Mouse (Mus musculus): ENCODE data around the gene Prrxl1. TPM values are rescaled to one million over a fixed set of nuclear protein-coding genes. Genes with fewer than 3 reads are reported as not detected.
A peak's percentile ranks its signal among the peaks of the same experiment; 100 is the strongest.

The Prrxl1 gene
- polyA plus RNA-seq, 1 experiment from 2014 or later: 0.26 TPM

DNA sequence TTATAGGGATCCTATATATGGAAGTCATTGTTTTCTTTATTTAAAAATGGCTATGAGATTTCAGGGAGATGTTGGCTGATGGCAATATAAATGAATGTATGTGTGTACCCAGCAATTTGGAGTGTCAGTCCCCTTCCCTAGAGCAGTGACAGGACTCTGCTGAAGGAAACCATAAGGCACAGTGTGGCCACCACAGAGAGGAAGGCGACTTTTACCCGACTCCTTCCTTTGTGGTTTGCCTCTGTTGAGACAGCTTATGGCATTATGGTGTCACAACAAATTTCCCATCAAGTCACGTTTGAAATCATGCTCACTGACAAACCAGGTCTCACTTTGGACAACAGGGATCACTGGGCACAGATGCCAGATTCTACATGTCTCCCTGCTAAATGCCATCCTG, 25.0 kb downstream of the Prrxl1 start:
- Histone ChIP-seq H3K27ac (ENCODE audit: low read depth, low read length) (no peak overlapping the region), H3K9ac (ENCODE audit: low read depth, low read length) (no peak overlapping the region), H3K9me3 (ENCODE audit: control insufficient read depth) (no peaks in the 10 kb centered on the region), H3K4me2 (replicated peaks; ENCODE audit: low read depth) (no peak overlapping the region), H3K4me3 (ENCODE audit: low read depth, low read length) (no peak overlapping the region), H3K4me1 (replicated peaks; ENCODE audit: control insufficient read depth, insufficient read depth, low read length) (no peaks in the 10 kb centered on the region), H3K36me3 (ENCODE audit: control insufficient read depth, insufficient read depth) (no peaks in the 10 kb centered on the region), H3K27me3 (replicated peaks; ENCODE audit: control insufficient read depth, insufficient read depth, low read length) (no peaks in the 10 kb centered on the region)
- ATAC-seq: no peak
- 73% methylated on average over 3 of the region's 3 CpGs for WGBS
- no peak for TF ChIP-seq CTCF (IDR thresholded peaks at IDR 0.05; ENCODE audit: low read depth)

DNA sequence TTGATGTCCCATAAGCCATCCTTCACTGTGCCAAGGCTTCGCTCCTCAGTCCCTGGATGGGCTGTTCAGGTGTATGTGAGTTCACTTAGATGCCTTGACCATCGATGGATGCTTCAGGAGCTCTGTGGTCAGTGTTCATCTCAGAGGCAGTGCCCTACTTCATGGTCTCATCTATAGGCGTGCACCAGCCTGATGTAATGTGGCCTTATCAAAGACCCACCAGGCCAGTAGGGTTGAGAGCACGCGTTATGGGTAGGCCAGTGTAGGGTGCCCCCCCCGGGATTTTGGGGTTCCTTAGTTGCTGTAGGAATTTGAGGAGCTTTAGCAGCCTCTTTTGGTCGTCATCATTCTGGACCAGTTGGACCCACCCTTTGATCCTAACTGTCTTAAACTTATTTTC, 25.6 kb downstream of the Prrxl1 start:
- no peaks in the 10 kb centered on the region for H3K27me3 ChIP-seq (replicated peaks; ENCODE audit: control insufficient read depth, insufficient read depth, low read length)
- WGBS: 88% methylated on average over 7 of the region's 7 CpGs
- TF ChIP-seq CTCF (IDR thresholded peaks at IDR 0.05; ENCODE audit: low read depth): no peak
- H3K27ac ChIP-seq (ENCODE audit: low read depth, low read length): no peak overlapping the region
- no peaks in the 10 kb centered on the region for H3K9me3 ChIP-seq (ENCODE audit: control insufficient read depth)
- ATAC-seq: no peak
- H3K9ac ChIP-seq (ENCODE audit: low read depth, low read length): no peak overlapping the region
- H3K4me3 ChIP-seq (ENCODE audit: low read depth, low read length): no peak overlapping the region
- no peak overlapping the region for H3K4me2 ChIP-seq (replicated peaks; ENCODE audit: low read depth)
- H3K4me1 ChIP-seq (replicated peaks; ENCODE audit: control insufficient read depth, insufficient read depth, low read length): no peaks in the 10 kb centered on the region
- H3K36me3 ChIP-seq (ENCODE audit: control insufficient read depth, insufficient read depth): no peaks in the 10 kb centered on the region

DNA sequence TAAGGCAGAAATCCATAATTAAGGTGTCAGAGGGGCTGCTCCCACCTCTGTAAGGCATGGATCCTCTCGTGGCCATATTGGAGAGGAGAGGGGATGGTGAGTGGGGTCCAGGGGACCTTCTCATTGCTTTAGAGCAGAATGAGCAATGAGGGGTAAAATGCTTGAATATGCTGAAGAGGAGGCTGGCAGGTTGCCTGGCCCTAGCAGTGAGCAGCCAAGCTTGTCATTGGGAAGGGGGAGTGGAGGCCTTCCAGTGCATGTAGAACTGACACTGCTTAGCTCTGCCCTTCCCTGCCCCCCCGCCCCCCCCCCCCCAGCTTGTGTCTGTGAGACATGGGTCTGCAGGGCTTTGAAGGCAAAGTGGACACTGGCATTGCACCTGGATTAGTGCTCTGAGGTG, 28.1 kb downstream of the Prrxl1 start:
- Histone ChIP-seq H3K9ac (ENCODE audit: low read depth, low read length) (no peak overlapping the region), H3K27ac (ENCODE audit: low read depth, low read length) (no peak overlapping the region), H3K27me3 (replicated peaks; ENCODE audit: control insufficient read depth, insufficient read depth, low read length) (no peaks in the 10 kb centered on the region), H3K9me3 (ENCODE audit: control insufficient read depth) (no peaks in the 10 kb centered on the region), H3K4me2 (replicated peaks; ENCODE audit: low read depth) (no peak overlapping the region), H3K4me1 (replicated peaks; ENCODE audit: control insufficient read depth, insufficient read depth, low read length) (no peaks in the 10 kb centered on the region), H3K4me3 (ENCODE audit: low read depth, low read length) (no peak overlapping the region), H3K36me3 (ENCODE audit: control insufficient read depth, insufficient read depth) (no peaks in the 10 kb centered on the region)
- TF ChIP-seq CTCF (IDR thresholded peaks at IDR 0.05; ENCODE audit: low read depth): no peak
- 39% methylated on average over 2 of the region's 2 CpGs for WGBS
- ATAC-seq: no peak

DNA sequence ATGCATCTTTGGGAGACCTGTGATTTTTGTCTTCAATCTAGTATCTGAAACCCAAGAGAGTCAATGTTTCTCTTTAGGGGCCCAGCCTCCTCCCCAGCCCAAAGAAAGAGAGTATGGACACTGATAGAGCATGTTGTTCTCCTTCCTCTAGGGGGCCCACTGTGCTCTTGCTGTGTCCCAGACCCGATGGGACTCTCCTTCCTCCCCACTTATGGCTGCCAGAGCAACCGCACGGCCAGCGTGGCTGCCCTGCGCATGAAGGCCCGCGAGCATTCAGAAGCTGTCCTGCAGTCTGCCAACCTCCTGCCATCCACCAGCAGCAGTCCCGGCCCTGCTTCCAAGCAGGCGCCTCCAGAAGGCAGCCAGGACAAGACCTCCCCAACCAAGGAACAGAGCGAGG, 29.4 kb downstream of the Prrxl1 start:
- H3K9ac ChIP-seq (ENCODE audit: low read depth, low read length): no peak overlapping the region
- 52% methylated on average over 10 of the region's 10 CpGs for WGBS
- no peak overlapping the region for H3K27ac ChIP-seq (ENCODE audit: low read depth, low read length)
- TF ChIP-seq CTCF (IDR thresholded peaks at IDR 0.05; ENCODE audit: low read depth): peak; percentile 57
- ATAC-seq: no peak
- no peaks in the 10 kb centered on the region for H3K9me3 ChIP-seq (ENCODE audit: control insufficient read depth)
- no peaks in the 10 kb centered on the region for H3K27me3 ChIP-seq (replicated peaks; ENCODE audit: control insufficient read depth, insufficient read depth, low read length)
- H3K4me2 ChIP-seq (replicated peaks; ENCODE audit: low read depth): no peak overlapping the region
- H3K4me1 ChIP-seq (replicated peaks; ENCODE audit: control insufficient read depth, insufficient read depth, low read length): no peaks in the 10 kb centered on the region
- H3K36me3 ChIP-seq (ENCODE audit: control insufficient read depth, insufficient read depth): no peaks in the 10 kb centered on the region
- H3K4me3 ChIP-seq (ENCODE audit: low read depth, low read length): no peak overlapping the region

DNA sequence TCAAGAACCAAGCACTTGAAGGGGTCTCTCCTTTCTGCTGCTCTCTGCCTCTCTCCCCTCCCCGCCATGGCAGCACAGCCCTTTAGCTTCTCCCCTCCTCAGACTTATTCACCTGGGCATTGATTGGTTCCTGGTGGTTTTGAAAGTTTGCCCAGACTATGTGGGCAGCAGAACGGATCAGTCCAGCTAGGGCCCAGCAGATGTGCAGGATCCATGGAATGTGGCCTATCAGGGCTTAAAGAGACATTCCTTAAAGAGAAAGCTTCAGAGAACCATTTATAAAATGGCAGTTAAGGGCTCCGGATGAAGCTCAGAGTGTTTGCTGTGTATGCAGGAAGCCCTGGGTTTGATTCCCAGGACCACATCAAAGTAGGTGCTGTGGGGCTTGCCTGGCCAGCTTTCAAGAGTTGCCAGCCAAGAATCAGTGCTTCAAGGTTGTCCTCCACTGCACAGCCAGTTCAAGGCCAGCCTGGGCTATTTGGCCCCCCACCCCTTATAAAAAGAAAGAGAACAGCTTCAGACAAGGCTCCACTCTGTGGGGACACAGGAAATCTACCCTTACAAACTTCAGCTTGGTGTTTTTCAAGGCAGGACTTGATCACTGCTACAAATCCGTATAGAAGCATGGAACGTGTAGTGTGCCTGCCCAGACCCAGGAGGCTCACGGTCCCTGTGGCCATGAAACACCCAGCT, 33.8 kb downstream of the Prrxl1 start:
- H3K4me1 ChIP-seq (replicated peaks; ENCODE audit: control insufficient read depth, insufficient read depth, low read length): no peaks in the 10 kb centered on the region
- 84% methylated on average over 6 of the region's 6 CpGs for WGBS
- H3K4me3 ChIP-seq (ENCODE audit: low read depth, low read length): no peak overlapping the region
- H3K27me3 ChIP-seq (replicated peaks; ENCODE audit: control insufficient read depth, insufficient read depth, low read length): no peaks in the 10 kb centered on the region
- H3K36me3 ChIP-seq (ENCODE audit: control insufficient read depth, insufficient read depth): no peaks in the 10 kb centered on the region
- no peak overlapping the region for H3K4me2 ChIP-seq (replicated peaks; ENCODE audit: low read depth)
- no peak overlapping the region for H3K27ac ChIP-seq (ENCODE audit: low read depth, low read length)
- no peak for ATAC-seq
- TF ChIP-seq CTCF (IDR thresholded peaks at IDR 0.05; ENCODE audit: low read depth): no peak
- no peak overlapping the region for H3K9ac ChIP-seq (ENCODE audit: low read depth, low read length)
- H3K9me3 ChIP-seq (ENCODE audit: control insufficient read depth): no peaks in the 10 kb centered on the region

DNA sequence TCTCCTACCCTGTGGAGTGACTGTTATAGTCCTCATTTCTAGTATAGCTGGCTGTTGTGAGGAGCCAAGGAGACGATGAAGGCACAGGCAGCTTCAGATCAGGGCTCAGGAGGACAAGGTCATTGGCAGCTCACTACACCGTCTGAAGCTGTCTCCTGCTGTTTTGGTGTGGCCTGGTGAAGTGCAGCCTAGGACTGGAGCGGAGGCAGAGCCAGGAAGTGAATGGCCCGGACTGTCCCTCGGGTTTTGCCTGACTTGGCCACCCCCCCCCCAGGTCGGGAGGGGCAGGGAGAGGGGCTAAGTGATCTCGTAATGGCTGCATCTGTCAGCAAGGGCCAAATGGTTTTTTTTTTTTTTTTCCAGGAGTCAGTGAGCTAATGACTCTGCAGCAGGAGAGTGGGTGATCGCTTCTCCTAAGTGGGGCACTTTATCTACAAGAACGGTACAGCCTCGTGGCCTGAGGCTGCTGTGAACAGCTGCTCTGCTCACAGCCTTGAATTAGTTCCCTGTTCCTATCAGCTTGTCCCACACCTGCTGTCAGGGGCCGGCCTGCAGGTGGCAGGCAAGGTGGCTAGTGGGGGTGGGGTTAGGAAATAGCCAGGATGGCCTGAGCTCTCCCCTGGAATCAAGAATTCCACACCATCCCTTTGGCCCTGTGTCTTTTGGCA, 34.9 kb downstream of the Prrxl1 start:
- 25% methylated on average over 11 of the region's 11 CpGs for WGBS
- peak; percentile 43 for TF ChIP-seq CTCF (IDR thresholded peaks at IDR 0.05; ENCODE audit: low read depth)
- no peak for ATAC-seq

More for the DNA sequence above, 34.9 kb downstream of the Prrxl1 start:
- Histone ChIP-seq H3K9ac (ENCODE audit: low read depth, low read length) (no peak overlapping the region), H3K4me3 (ENCODE audit: low read depth, low read length) (no peak overlapping the region), H3K9me3 (ENCODE audit: control insufficient read depth) (no peaks in the 10 kb centered on the region), H3K27me3 (replicated peaks; ENCODE audit: control insufficient read depth, insufficient read depth, low read length) (no peaks in the 10 kb centered on the region), H3K27ac (ENCODE audit: low read depth, low read length) (no peak overlapping the region), H3K36me3 (ENCODE audit: control insufficient read depth, insufficient read depth) (no peaks in the 10 kb centered on the region), H3K4me2 (replicated peaks; ENCODE audit: low read depth) (no peak overlapping the region), H3K4me1 (replicated peaks; ENCODE audit: control insufficient read depth, insufficient read depth, low read length) (no peaks in the 10 kb centered on the region)
